Mouse (Mus musculus) hindbrain, embryonic 16.5 days (tissue): ENCODE results near the gene Fgfbp3. TPM values are rescaled to one million over a fixed set of nuclear protein-coding genes. Genes with fewer than 3 reads are reported as not detected.
A peak's percentile ranks its signal among the peaks of the same experiment; 100 is the strongest.

Experiments used
- ATAC-seq: fragments of 200-750 bp; cut with Nextera tagmentation; 2 replicates; pipeline ENCODE4 v1.8.0; 2017; ENCODE audit warnings: moderate TSS enrichment, moderate library complexity
- H3K27ac ChIP-seq: fragments of 300-500 bp; sonication (generic); 2 replicates; pipeline ENCODE4 v1.5.1; 2014; ENCODE audit warnings: low read depth, mild to moderate bottlenecking, control low read depth, low read length, moderate library complexity
- H3K27me3 ChIP-seq: fragments of 300-500 bp; sonication (generic); replicated peaks from 2 replicates; pipeline ENCODE4 v1.6.1; 2014; ENCODE audit warnings: low read length; ENCODE audit not compliant: control insufficient read depth, insufficient read depth
- H3K36me3 ChIP-seq: fragments of 300-500 bp; sonication (generic); 2 replicates; pipeline ENCODE4 v1.6.1; 2014; ENCODE audit warnings: mild to moderate bottlenecking, low read length, moderate library complexity, mixed read lengths; ENCODE audit not compliant: control insufficient read depth, insufficient read depth
- H3K4me1 ChIP-seq: fragments of 300-500 bp; sonication (generic); 2 replicates; pipeline ENCODE4 v1.6.1; 2014; ENCODE audit warnings: low read depth, low read length; ENCODE audit not compliant: control insufficient read depth, insufficient read depth
- H3K4me2 ChIP-seq: fragments of 300-500 bp; sonication (generic); 2 replicates; pipeline ENCODE4 v1.6.1; 2014; ENCODE audit warnings: mild to moderate bottlenecking, low read length, control low read depth, moderate library complexity
- H3K4me3 ChIP-seq: fragments of 300-500 bp; sonication (generic); 2 replicates; pipeline ENCODE4 v1.5.1; 2014; ENCODE audit warnings: mild to moderate bottlenecking, low read length, control low read depth, moderate library complexity
- H3K9ac ChIP-seq: fragments of 300-500 bp; sonication (generic); 2 replicates; pipeline ENCODE4 v1.6.1; 2014; ENCODE audit warnings: low read depth, mild to moderate bottlenecking, control low read depth, low read length, moderate library complexity
- H3K9me3 ChIP-seq: fragments of 300-500 bp; sonication (generic); 2 replicates; pipeline ENCODE4 v1.6.1; 2014; ENCODE audit warnings: mild to moderate bottlenecking, low read length, moderate library complexity; ENCODE audit not compliant: control insufficient read depth
- WGBS: fragments of 180-500 bp; shearing (Covaris S2); extraction: QIAGEN DNeasy Blood & Tissue Kit; methylation state at CpG from one replicate; pipeline ENCODE4 v1.1.7; 2014; 5-methylcytosine and 5-hydroxymethylcytosine counted together
- polyA plus RNA-seq: library from polyadenylated mRNA; unstranded; fragments of >200 nt; fragmentation: Nextera tagmentation; extraction: Ambion mirVana; gene quantifications from 2 replicates; pipeline ENCODE4 v1.2.1, GENCODE M21; 2015

Gene Fgfbp3
- polyA plus RNA-seq, 1 experiment from 2014 or later: 28.2 TPM

- H3K27ac ChIP-seq: no peak overlapping the region
- H3K4me1 ChIP-seq: peaks cover 7% of the 10 kb centered on the region
- no peak overlapping the region for H3K9ac ChIP-seq
- no peaks in the 10 kb centered on the region for H3K36me3 ChIP-seq
- H3K9me3 ChIP-seq: no peaks in the 10 kb centered on the region
- no peak overlapping the region for H3K4me2 ChIP-seq
- ATAC-seq: no peak
- H3K4me3 ChIP-seq: no peak overlapping the region
- H3K27me3 ChIP-seq: no peaks in the 10 kb centered on the region
Measured at GRCm38 (mm10) chr19:36932097-36932496, 12.7 kb upstream of the Fgfbp3 start.

GRCm38 (mm10) chr19:36929816-36930215, 10.4 kb upstream of the Fgfbp3 start:
- no peaks in the 10 kb centered on the region for H3K27me3 ChIP-seq
- ATAC-seq: no peak
- no peak overlapping the region for H3K27ac ChIP-seq
- H3K4me2 ChIP-seq: no peak overlapping the region
- H3K36me3 ChIP-seq: no peaks in the 10 kb centered on the region
- no peak overlapping the region for H3K9ac ChIP-seq
- no peaks in the 10 kb centered on the region for H3K9me3 ChIP-seq
- H3K4me1 ChIP-seq: peaks cover 16% of the 10 kb centered on the region
- no peak overlapping the region for H3K4me3 ChIP-seq

GRCm38 (mm10) chr19:36927800-36928361, 8.5 kb upstream of the Fgfbp3 start:
- Histone ChIP-seq H3K27ac (no peak overlapping the region), H3K4me1 (peaks cover 16% of the 10 kb centered on the region), H3K9me3 (no peaks in the 10 kb centered on the region), H3K4me2 (no peak overlapping the region), H3K9ac (no peak overlapping the region), H3K27me3 (no peaks in the 10 kb centered on the region), H3K4me3 (no peak overlapping the region), H3K36me3 (no peaks in the 10 kb centered on the region)
- WGBS: 87% methylated on average over 6 of the region's 6 CpGs
- no peak for ATAC-seq

GRCm38 (mm10) chr19:36926553-36927236, 7.3 kb upstream of the Fgfbp3 start:
- peak overlapping the region; percentile 91 for H3K9ac ChIP-seq
- ATAC-seq: no peak
- H3K4me3 ChIP-seq: peak overlapping the region; percentile 99
- peak overlapping the region; percentile 95 for H3K27ac ChIP-seq
- no peaks in the 10 kb centered on the region for H3K36me3 ChIP-seq
- H3K4me1 ChIP-seq: peaks cover 16% of the 10 kb centered on the region
- H3K4me2 ChIP-seq: peak overlapping the region; percentile 83
- H3K9me3 ChIP-seq: no peaks in the 10 kb centered on the region
- whole genome bisulfite sequencing: under 1% methylated on average over 26 of the region's 26 CpGs
- H3K27me3 ChIP-seq: no peaks in the 10 kb centered on the region

- Histone ChIP-seq H3K4me3 (peak within 1 kb of the TSS; percentile 99), H3K9ac (peak within 1 kb of the TSS; percentile 91), H3K9me3 (no peaks in the 10 kb centered on the region), H3K27me3 (no peaks in the 10 kb centered on the region), H3K27ac (peak within 1 kb of the TSS; percentile 95), H3K36me3 (no peaks in the 10 kb centered on the region), H3K4me2 (peak within 1 kb of the TSS; percentile 85), H3K4me1 (peaks cover 16% of the 10 kb centered on the region)
- peak; percentile 98 for ATAC-seq
- WGBS: under 1% methylated on average over 77 of the region's 98 CpGs
Measured at GRCm38 (mm10) chr19:36925671-36926552, 6.5 kb upstream of the Fgfbp3 start, which contains the start of gene Btaf1. Gene Btaf1 (plus strand): TSS chr19:36926079.

GRCm38 (mm10) chr19:36922936-36923335, 3.5 kb upstream of the Fgfbp3 start:
- Histone ChIP-seq H3K4me3 (no peak overlapping the region), H3K4me1 (peaks cover 17% of the 10 kb centered on the region), H3K9me3 (no peaks in the 10 kb centered on the region), H3K27me3 (no peaks in the 10 kb centered on the region), H3K9ac (no peak overlapping the region), H3K36me3 (no peaks in the 10 kb centered on the region), H3K4me2 (no peak overlapping the region), H3K27ac (no peak overlapping the region)
- no peak for ATAC-seq
- WGBS: 61% methylated on average over 3 of the region's 3 CpGs

GRCm38 (mm10) chr19:36922015-36922414, 2.6 kb upstream of the Fgfbp3 start:
- 31% methylated on average over 2 of the region's 2 CpGs for WGBS

GRCm38 (mm10) chr19:36918441-36919301, 744 bp downstream of the Fgfbp3 start:
- peak overlapping the region; percentile 92 for H3K9ac ChIP-seq
- peak overlapping the region; percentile 88 for H3K4me3 ChIP-seq
- peak overlapping the region; percentile 94 for H3K27ac ChIP-seq
- H3K4me2 ChIP-seq: peak overlapping the region; percentile 77
- H3K27me3 ChIP-seq: no peaks in the 10 kb centered on the region
- no peaks in the 10 kb centered on the region for H3K36me3 ChIP-seq
- no peaks in the 10 kb centered on the region for H3K9me3 ChIP-seq
- H3K4me1 ChIP-seq: peaks cover 5% of the 10 kb centered on the region
- WGBS: under 1% methylated on average over 71 of the region's 85 CpGs
- peak; percentile 92 for ATAC-seq

More at GRCm38 (mm10) chr19:36922015-36922414, 2.6 kb upstream of the Fgfbp3 start:
- H3K4me2 ChIP-seq: no peak overlapping the region
- H3K27me3 ChIP-seq: no peaks in the 10 kb centered on the region
- H3K9ac ChIP-seq: no peak overlapping the region
- no peak overlapping the region for H3K4me3 ChIP-seq
- peaks cover 14% of the 10 kb centered on the region for H3K4me1 ChIP-seq
- no peak overlapping the region for H3K27ac ChIP-seq
- H3K9me3 ChIP-seq: no peaks in the 10 kb centered on the region
- H3K36me3 ChIP-seq: no peaks in the 10 kb centered on the region
- ATAC-seq: no peak
